Mouse (Mus musculus) kidney, adult 2 months (tissue): ENCODE results near the gene Rapgef1. TPM values are rescaled to one million over a fixed set of nuclear protein-coding genes. Genes with fewer than 3 reads are reported as not detected.

Source experiments
- DNase-seq: peaks from one replicate; pipeline ENCODE4 v3.0.0; 2021
- H3K27ac ChIP-seq: fragments of 200-500 bp; 2 replicates; pipeline ENCODE4 v1.5.1; 2012; ENCODE audit warnings: low read depth, low read length, control low read depth, inconsistent platforms; ENCODE audit not compliant: insufficient read depth
- H3K27me3 ChIP-seq: fragments of 200-500 bp; replicated peaks from 2 replicates; pipeline ENCODE4 v1.6.1; 2012; ENCODE audit warnings: mild to moderate bottlenecking, moderate library complexity, low read length, inconsistent platforms; ENCODE audit not compliant: control insufficient read depth, insufficient read depth
- H3K36me3 ChIP-seq: fragments of 200-500 bp; 2 replicates; pipeline ENCODE4 v1.6.1; 2012; ENCODE audit warnings: mild to moderate bottlenecking, moderate library complexity, low read length, inconsistent platforms; ENCODE audit not compliant: control insufficient read depth, insufficient read depth
- H3K4me1 ChIP-seq: fragments of 200-500 bp; 2 replicates; pipeline ENCODE4 v1.6.1; 2011; ENCODE audit warnings: low read length; ENCODE audit not compliant: control insufficient read depth, insufficient read depth
- H3K4me3 ChIP-seq: fragments of 200-500 bp; 2 replicates; pipeline ENCODE4 v1.5.1; 2011; ENCODE audit warnings: mild to moderate bottlenecking, low read depth, low read length, control low read depth; ENCODE audit not compliant: insufficient read depth
- CTCF ChIP-seq: fragments of 200-500 bp; conservative IDR thresholded peaks from 2 replicates; pipeline ENCODE4 v1.5.1; 2011; ENCODE audit warnings: low read depth, mild to moderate bottlenecking, control low read depth, low read length, moderate library complexity, mixed read lengths; ENCODE audit not compliant: insufficient read depth, insufficient read length
- POLR2A ChIP-seq: fragments of 200-500 bp; IDR thresholded peaks from one replicate; pipeline ENCODE4 v1.6.1; 2011; ENCODE audit warnings: low read depth, low read length, control low read depth
- WGBS: fragments of 180-500 bp; shearing (Covaris S2); methylation state at CpG from one replicate; pipeline ENCODE4 v1.1.7; 2018; 5-methylcytosine and 5-hydroxymethylcytosine counted together
- polyA plus RNA-seq: library from polyadenylated mRNA; depleted of rRNA; stranded (reverse); fragments of >200 nt; gene quantifications from 2 replicates; pipeline ENCODE4 v1.2.3, GENCODE M21; 2012

Rapgef1 gene
- polyA plus RNA-seq, 1 experiment, result 38.9 TPM

GRCm38 (mm10) chr2:29586017-29586702 is 33.4 kb upstream of the Rapgef1 start:
- H3K36me3 ChIP-seq, result no peaks in the 10 kb centered on the region
- H3K4me3 ChIP-seq, result no peak overlapping the region
- WGBS, result 47% methylated on average over 8 of the region's 8 CpGs
- no peaks in the 10 kb centered on the region for H3K27me3 ChIP-seq
- DNase-seq, result no peak
- H3K4me1 ChIP-seq, result no peaks in the 10 kb centered on the region
- no peak overlapping the region for H3K27ac ChIP-seq
- no peak for TF ChIP-seq POLR2A
- TF ChIP-seq CTCF, result no peak

- TF ChIP-seq POLR2A (no peak), CTCF (no peak)
- no peaks in the 10 kb centered on the region for H3K36me3 ChIP-seq
- 55% methylated on average over 4 of the region's 4 CpGs for WGBS
- no peaks in the 10 kb centered on the region for H3K4me1 ChIP-seq
- H3K27ac ChIP-seq, result no peak overlapping the region
- DNase-seq, result peak; percentile 8
- H3K27me3 ChIP-seq, result no peaks in the 10 kb centered on the region
- no peak overlapping the region for H3K4me3 ChIP-seq
Measured at GRCm38 (mm10) chr2:29588006-29588405, 31.5 kb upstream of the Rapgef1 start.

GRCm38 (mm10) chr2:29589266-29589665 is 30.3 kb upstream of the Rapgef1 start:
- H3K27ac ChIP-seq, result no peak overlapping the region
- no peak overlapping the region for H3K4me3 ChIP-seq
- WGBS, result 39% methylated on average over 10 of the region's 10 CpGs
- TF ChIP-seq POLR2A (no peak), CTCF (no peak)
- H3K4me1 ChIP-seq, result no peaks in the 10 kb centered on the region
- no peaks in the 10 kb centered on the region for H3K36me3 ChIP-seq
- DNase-seq, result no peak
- H3K27me3 ChIP-seq, result no peaks in the 10 kb centered on the region

GRCm38 (mm10) chr2:29591626-29592025 is 27.9 kb upstream of the Rapgef1 start:
- Histone ChIP-seq H3K27me3 (no peaks in the 10 kb centered on the region), H3K27ac (no peak overlapping the region), H3K4me3 (no peak overlapping the region), H3K36me3 (no peaks in the 10 kb centered on the region), H3K4me1 (no peaks in the 10 kb centered on the region)
- 88% methylated on average over 6 of the region's 6 CpGs for WGBS
- no peak for DNase-seq
- TF ChIP-seq POLR2A (no peak), CTCF (no peak)

- TF ChIP-seq CTCF (no peak), POLR2A (no peak)
- H3K27ac ChIP-seq, result no peak overlapping the region
- no peaks in the 10 kb centered on the region for H3K4me1 ChIP-seq
- no peaks in the 10 kb centered on the region for H3K27me3 ChIP-seq
- no peaks in the 10 kb centered on the region for H3K36me3 ChIP-seq
- DNase-seq, result no peak
- H3K4me3 ChIP-seq, result no peak overlapping the region
- WGBS, result 62% methylated on average over 8 of the region's 8 CpGs
Measured at GRCm38 (mm10) chr2:29592537-29592936, 27.0 kb upstream of the Rapgef1 start.

GRCm38 (mm10) chr2:29603930-29604329 is 15.6 kb upstream of the Rapgef1 start:
- Histone ChIP-seq H3K27me3 (no peaks in the 10 kb centered on the region), H3K36me3 (no peaks in the 10 kb centered on the region), H3K4me1 (no peaks in the 10 kb centered on the region), H3K27ac (no peak overlapping the region), H3K4me3 (no peak overlapping the region)
- WGBS, result 0% methylated on average over 3 of the region's 3 CpGs
- peak; percentile 94 for TF ChIP-seq CTCF
- TF ChIP-seq POLR2A, result no peak
- peak; percentile 77 for DNase-seq

- Histone ChIP-seq H3K4me1 (no peaks in the 10 kb centered on the region), H3K27ac (no peak overlapping the region), H3K27me3 (no peaks in the 10 kb centered on the region), H3K36me3 (no peaks in the 10 kb centered on the region), H3K4me3 (no peak overlapping the region)
- no peak for DNase-seq
- TF ChIP-seq POLR2A (no peak), CTCF (no peak)
- 92% methylated on average over 5 of the region's 5 CpGs for WGBS
Measured at GRCm38 (mm10) chr2:29605591-29605990, 13.9 kb upstream of the Rapgef1 start.
